Mouse (Mus musculus): ENCODE data around the gene Slc25a25. TPM values are rescaled to one million over a fixed set of nuclear protein-coding genes. Genes with fewer than 3 reads are reported as not detected.

Gene Slc25a25
- polyA plus RNA-seq, 1 experiment from 2014 or later: 14.8 TPM

GRCm38 (mm10) chr2:32418430-32419151 is 32.7 kb downstream of the Slc25a25 start:
- no peak overlapping the region for H3K4me2 ChIP-seq (replicated peaks; ENCODE audit: low read depth, low read length)
- H3K9ac ChIP-seq (ENCODE audit: low read depth, low read length): no peak overlapping the region
- no peak overlapping the region for H3K4me3 ChIP-seq (ENCODE audit: low read length)
- no peak for ATAC-seq (ENCODE audit: low FRiP score, low TSS enrichment)
- peaks cover 20% of the 10 kb centered on the region for H3K4me1 ChIP-seq (ENCODE audit: control insufficient read depth, insufficient read depth, low read length)
- WGBS: 55% methylated on average over 12 of the region's 12 CpGs
- no peaks in the 10 kb centered on the region for H3K27me3 ChIP-seq (ENCODE audit: control insufficient read depth, insufficient read depth, low read length)
- H3K27ac ChIP-seq (ENCODE audit: low read depth, low read length): no peak overlapping the region
- H3K9me3 ChIP-seq (ENCODE audit: control insufficient read depth, low read length): no peaks in the 10 kb centered on the region
- H3K36me3 ChIP-seq (ENCODE audit: control insufficient read depth, insufficient read depth, low read length): peaks cover 71% of the 10 kb centered on the region

- Histone ChIP-seq H3K27me3 (ENCODE audit: control insufficient read depth, insufficient read depth, low read length) (no peaks in the 10 kb centered on the region), H3K4me2 (replicated peaks; ENCODE audit: low read depth, low read length) (no peak overlapping the region), H3K9ac (ENCODE audit: low read depth, low read length) (no peak overlapping the region), H3K4me3 (ENCODE audit: low read length) (no peak overlapping the region), H3K36me3 (ENCODE audit: control insufficient read depth, insufficient read depth, low read length) (peaks cover 71% of the 10 kb centered on the region), H3K4me1 (ENCODE audit: control insufficient read depth, insufficient read depth, low read length) (peaks cover 9% of the 10 kb centered on the region), H3K9me3 (ENCODE audit: control insufficient read depth, low read length) (no peaks in the 10 kb centered on the region), H3K27ac (ENCODE audit: low read depth, low read length) (no peak overlapping the region)
- 62% methylated on average over 8 of the region's 8 CpGs for WGBS
- ATAC-seq (ENCODE audit: low FRiP score, low TSS enrichment): no peak
Measured at GRCm38 (mm10) chr2:32417486-32417885, 33.8 kb downstream of the Slc25a25 start.

GRCm38 (mm10) chr2:32416556-32416955 is 34.7 kb downstream of the Slc25a25 start:
- H3K27ac ChIP-seq (ENCODE audit: low read depth, low read length): no peak overlapping the region
- peaks cover 71% of the 10 kb centered on the region for H3K36me3 ChIP-seq (ENCODE audit: control insufficient read depth, insufficient read depth, low read length)
- WGBS: 52% methylated on average over 2 of the region's 2 CpGs
- H3K9ac ChIP-seq (ENCODE audit: low read depth, low read length): no peak overlapping the region; the same call in 1 of the 2 replicates
- no peak overlapping the region for H3K4me3 ChIP-seq (ENCODE audit: low read length)
- no peaks in the 10 kb centered on the region for H3K27me3 ChIP-seq (ENCODE audit: control insufficient read depth, insufficient read depth, low read length)
- no peak for ATAC-seq (ENCODE audit: low FRiP score, low TSS enrichment)
- no peak overlapping the region for H3K4me2 ChIP-seq (replicated peaks; ENCODE audit: low read depth, low read length)
- peaks cover 8% of the 10 kb centered on the region for H3K4me1 ChIP-seq (ENCODE audit: control insufficient read depth, insufficient read depth, low read length)
- no peaks in the 10 kb centered on the region for H3K9me3 ChIP-seq (ENCODE audit: control insufficient read depth, low read length)

GRCm38 (mm10) chr2:32415801-32416200 is 35.4 kb downstream of the Slc25a25 start:
- H3K27ac ChIP-seq (ENCODE audit: low read depth, low read length): no peak overlapping the region
- H3K36me3 ChIP-seq (ENCODE audit: control insufficient read depth, insufficient read depth, low read length): peaks cover 67% of the 10 kb centered on the region
- WGBS: 96% methylated on average over 12 of the region's 12 CpGs

GRCm38 (mm10) chr2:32413936-32414335 is 37.3 kb downstream of the Slc25a25 start:
- no peak for ATAC-seq (ENCODE audit: low FRiP score, low TSS enrichment)
- WGBS: 34% methylated on average over 5 of the region's 5 CpGs
- H3K27me3 ChIP-seq (ENCODE audit: control insufficient read depth, insufficient read depth, low read length): no peaks in the 10 kb centered on the region
- peaks cover 3% of the 10 kb centered on the region for H3K4me1 ChIP-seq (ENCODE audit: control insufficient read depth, insufficient read depth, low read length)
- H3K27ac ChIP-seq (ENCODE audit: low read depth, low read length): no peak overlapping the region
- H3K9me3 ChIP-seq (ENCODE audit: control insufficient read depth, low read length): no peaks in the 10 kb centered on the region
- H3K4me3 ChIP-seq (ENCODE audit: low read length): no peak overlapping the region
- H3K9ac ChIP-seq (ENCODE audit: low read depth, low read length): no peak overlapping the region; the same call in 1 of the 2 replicates
- H3K36me3 ChIP-seq (ENCODE audit: control insufficient read depth, insufficient read depth, low read length): peaks cover 49% of the 10 kb centered on the region
- no peak overlapping the region for H3K4me2 ChIP-seq (replicated peaks; ENCODE audit: low read depth, low read length)

More at GRCm38 (mm10) chr2:32415801-32416200, 35.4 kb downstream of the Slc25a25 start:
- ATAC-seq (ENCODE audit: low FRiP score, low TSS enrichment): no peak
- Histone ChIP-seq H3K9ac (ENCODE audit: low read depth, low read length) (no peak overlapping the region), H3K27me3 (ENCODE audit: control insufficient read depth, insufficient read depth, low read length) (no peaks in the 10 kb centered on the region), H3K4me2 (replicated peaks; ENCODE audit: low read depth, low read length) (no peak overlapping the region), H3K4me1 (ENCODE audit: control insufficient read depth, insufficient read depth, low read length) (peaks cover 8% of the 10 kb centered on the region), H3K4me3 (ENCODE audit: low read length) (no peak overlapping the region), H3K9me3 (ENCODE audit: control insufficient read depth, low read length) (no peaks in the 10 kb centered on the region)

- Histone ChIP-seq H3K27me3 (ENCODE audit: control insufficient read depth, insufficient read depth, low read length) (no peaks in the 10 kb centered on the region), H3K4me2 (replicated peaks; ENCODE audit: low read depth, low read length) (no peak overlapping the region), H3K4me1 (ENCODE audit: control insufficient read depth, insufficient read depth, low read length) (0 out of 2 replicates have a peak, but pooled peaks cover 7% of the 10 kb centered on the region), H3K9ac (ENCODE audit: low read depth, low read length) (no peak overlapping the region), H3K4me3 (ENCODE audit: low read length) (no peak overlapping the region), H3K27ac (ENCODE audit: low read depth, low read length) (no peak overlapping the region), H3K9me3 (ENCODE audit: control insufficient read depth, low read length) (no peaks in the 10 kb centered on the region), H3K36me3 (ENCODE audit: control insufficient read depth, insufficient read depth, low read length) (peaks cover 39% of the 10 kb centered on the region)
- no peak for ATAC-seq (ENCODE audit: low FRiP score, low TSS enrichment)
- WGBS: 89% methylated on average over 6 of the region's 6 CpGs
Measured at GRCm38 (mm10) chr2:32412742-32413531, 38.3 kb downstream of the Slc25a25 start.

GRCm38 (mm10) chr2:32411407-32411806 is 39.8 kb downstream of the Slc25a25 start:
- H3K4me3 ChIP-seq (ENCODE audit: low read length): no peak overlapping the region
- 0 out of 2 replicates have a peak, but pooled peaks cover 7% of the 10 kb centered on the region for H3K4me1 ChIP-seq (ENCODE audit: control insufficient read depth, insufficient read depth, low read length)
- H3K36me3 ChIP-seq (ENCODE audit: control insufficient read depth, insufficient read depth, low read length): peaks cover 24% of the 10 kb centered on the region
- no peak for ATAC-seq (ENCODE audit: low FRiP score, low TSS enrichment)
- 76% methylated on average over 7 of the region's 7 CpGs for WGBS
- H3K27ac ChIP-seq (ENCODE audit: low read depth, low read length): no peak overlapping the region
- H3K4me2 ChIP-seq (replicated peaks; ENCODE audit: low read depth, low read length): no peak overlapping the region
- no peak overlapping the region for H3K9ac ChIP-seq (ENCODE audit: low read depth, low read length)
- H3K27me3 ChIP-seq (ENCODE audit: control insufficient read depth, insufficient read depth, low read length): no peaks in the 10 kb centered on the region
- H3K9me3 ChIP-seq (ENCODE audit: control insufficient read depth, low read length): no peaks in the 10 kb centered on the region

- Histone ChIP-seq H3K4me1 (ENCODE audit: control insufficient read depth, insufficient read depth, low read length) (0 out of 2 replicates have a peak, but pooled peaks cover 7% of the 10 kb centered on the region), H3K4me2 (replicated peaks; ENCODE audit: low read depth, low read length) (no peak overlapping the region; the same call in 1 of the 2 replicates), H3K27ac (ENCODE audit: low read depth, low read length) (peak overlapping the region; percentile 30; the same call in 1 of the 2 replicates), H3K9ac (ENCODE audit: low read depth, low read length) (no peak overlapping the region), H3K27me3 (ENCODE audit: control insufficient read depth, insufficient read depth, low read length) (no peaks in the 10 kb centered on the region), H3K36me3 (ENCODE audit: control insufficient read depth, insufficient read depth, low read length) (no peaks in the 10 kb centered on the region), H3K4me3 (ENCODE audit: low read length) (no peak overlapping the region), H3K9me3 (ENCODE audit: control insufficient read depth, low read length) (no peaks in the 10 kb centered on the region)
- 59% methylated on average over 25 of the region's 25 CpGs for WGBS
- 0 out of 2 replicates have a peak, but pooled peaks have one; percentile 38 for ATAC-seq (ENCODE audit: low FRiP score, low TSS enrichment)
Measured at GRCm38 (mm10) chr2:32408429-32409424, 42.5 kb downstream of the Slc25a25 start.

All from kidney, embryonic 14.5 days (tissue).